In the genomic region with DNA sequence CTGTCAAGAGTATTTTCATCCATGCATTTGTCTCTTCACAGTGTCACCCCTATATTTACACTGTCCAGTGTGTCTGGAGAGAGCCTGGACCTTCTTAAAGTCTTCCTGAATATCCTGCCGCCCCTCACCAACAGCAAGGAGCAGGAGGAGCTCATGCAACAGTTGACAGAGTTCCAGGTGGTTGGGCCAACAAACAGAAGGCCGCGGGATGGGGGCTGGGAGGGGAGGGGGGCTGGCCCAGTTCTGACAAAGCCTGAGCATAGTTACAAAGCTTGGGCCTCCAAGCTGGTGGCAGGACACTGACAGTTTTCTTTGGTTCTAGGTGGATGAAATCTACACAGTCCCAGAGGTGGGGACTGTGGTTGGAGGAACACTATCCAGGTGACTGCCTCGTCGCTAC, we compare ENCODE assay signal across 9 mouse cellular contexts. TPM values are rescaled to one million over a fixed set of nuclear protein-coding genes. Genes with fewer than 3 reads are reported as not detected.
"Had no signal": no experiment of that assay in that cellular context is flagged by ENCODE, and none has a peak within 500 bp of the region (broad histone marks: within the 10 kb centered on the region; RNA-seq: fewer than 3 reads in every experiment).

No protein-coding gene starts in this region.

- ATAC-seq: midbrain, embryonic 13.5 days had no signal

- H3K4me2 ChIP-seq: limb, embryonic 12.5 days; lung, embryonic 15.5 days; midbrain, embryonic 13.5 days; stomach, embryonic 15.5 days had no signal

- H3K9ac ChIP-seq: limb, embryonic 12.5 days; lung, embryonic 15.5 days; midbrain, embryonic 13.5 days; stomach, embryonic 15.5 days had no signal

- H3K4me3 ChIP-seq: limb, embryonic 12.5 days; lung, embryonic 15.5 days; midbrain, embryonic 13.5 days; stomach, embryonic 15.5 days had no signal

- H3K9me3 ChIP-seq: limb, embryonic 12.5 days; lung, embryonic 15.5 days; midbrain, embryonic 13.5 days; stomach, embryonic 15.5 days had no signal

- DNase-seq: lung, postnatal 36 days; right cerebral cortex, postnatal 14 days; thymus, adult 2 months; thymus, postnatal 25 days had no signal

- H3K27ac ChIP-seq: limb, embryonic 12.5 days; lung, embryonic 15.5 days; midbrain, embryonic 13.5 days; stomach, embryonic 15.5 days had no signal

- H3K27me3 ChIP-seq: limb, embryonic 12.5 days; lung, embryonic 15.5 days; midbrain, embryonic 13.5 days; stomach, embryonic 15.5 days had no signal

RNA-seq across cellular contexts. Expression of a gene that starts 22.3 kb away (rescaled TPM):
- total RNA-seq: megakaryocyte progenitor cell, adult 5-6 weeks had no signal
